Mouse (Mus musculus) C2C12 (cell line): ENCODE results near the gene Rfc2. TPM values are rescaled to one million over a fixed set of nuclear protein-coding genes. Genes with fewer than 3 reads are reported as not detected.

Experiments
- H3K27me3 ChIP-seq: one replicate; pipeline ENCODE4 v1.6.1; 2011; ENCODE audit not compliant: control insufficient read depth, insufficient read depth, insufficient read length
- H3K36me3 ChIP-seq: one replicate; pipeline ENCODE4 v1.6.1; 2011; ENCODE audit not compliant: control insufficient read depth, insufficient read depth
- H3K4me3 ChIP-seq: one replicate; pipeline ENCODE4 v1.5.1; 2011; ENCODE audit warnings: mild to moderate bottlenecking, control low read depth; ENCODE audit not compliant: poor library complexity, insufficient read depth, severe bottlenecking
- H3K79me2 ChIP-seq: one replicate; pipeline ENCODE4 v1.6.1; 2011; ENCODE audit not compliant: control insufficient read depth, insufficient read depth
- H3K79me3 ChIP-seq: one replicate; pipeline ENCODE4 v1.6.1; 2011; ENCODE audit warnings: low read depth, control low read depth
- H3ac ChIP-seq: one replicate; pipeline ENCODE3; 2011; ENCODE audit warnings: low read depth; ENCODE audit not compliant: control insufficient read depth, insufficient read length
- CEBPB ChIP-seq: IDR thresholded peaks from one replicate; pipeline ENCODE4 v1.6.1; 2011; ENCODE audit warnings: low read depth, mild to moderate bottlenecking, control low read depth, moderate library complexity
- CTCF ChIP-seq: IDR thresholded peaks from one replicate; pipeline ENCODE4 v1.5.1; 2011; ENCODE audit not compliant: control insufficient read depth, insufficient read depth, insufficient read length
- FOSL1 ChIP-seq: IDR thresholded peaks from one replicate; pipeline ENCODE4 v1.8.0; 2011; ENCODE audit warnings: mild to moderate bottlenecking, low read length; ENCODE audit not compliant: poor library complexity, insufficient read depth, severe bottlenecking
- MAX ChIP-seq: IDR thresholded peaks from one replicate; pipeline ENCODE4 v1.6.1; 2011; ENCODE audit warnings: mild to moderate bottlenecking, control low read depth
- MYOD1 ChIP-seq: IDR thresholded peaks from one replicate; pipeline ENCODE4 v1.6.1; 2011; ENCODE audit warnings: low read depth; ENCODE audit not compliant: control insufficient read depth, insufficient read length
- MYOG ChIP-seq: IDR thresholded peaks from one replicate; pipeline ENCODE4 v1.6.1; 2011; ENCODE audit not compliant: control insufficient read depth, insufficient read length; ENCODE audit errors: extremely low read depth
- USF1 ChIP-seq: IDR thresholded peaks from one replicate; pipeline ENCODE4 v1.6.1; 2011; ENCODE audit warnings: low read depth, mild to moderate bottlenecking, control low read depth, moderate library complexity
- polyA plus RNA-seq: library from polyadenylated mRNA; unstranded; fragments of >200 nt; fragmentation: generic; extraction: Trizol; gene quantifications from one replicate; pipeline ENCODE4 v1.2.1, GENCODE M21; 2012; ENCODE audit warnings: missing spikeins

Rfc2 gene
- polyA plus RNA-seq, 1 experiment, result 140 TPM

DNA sequence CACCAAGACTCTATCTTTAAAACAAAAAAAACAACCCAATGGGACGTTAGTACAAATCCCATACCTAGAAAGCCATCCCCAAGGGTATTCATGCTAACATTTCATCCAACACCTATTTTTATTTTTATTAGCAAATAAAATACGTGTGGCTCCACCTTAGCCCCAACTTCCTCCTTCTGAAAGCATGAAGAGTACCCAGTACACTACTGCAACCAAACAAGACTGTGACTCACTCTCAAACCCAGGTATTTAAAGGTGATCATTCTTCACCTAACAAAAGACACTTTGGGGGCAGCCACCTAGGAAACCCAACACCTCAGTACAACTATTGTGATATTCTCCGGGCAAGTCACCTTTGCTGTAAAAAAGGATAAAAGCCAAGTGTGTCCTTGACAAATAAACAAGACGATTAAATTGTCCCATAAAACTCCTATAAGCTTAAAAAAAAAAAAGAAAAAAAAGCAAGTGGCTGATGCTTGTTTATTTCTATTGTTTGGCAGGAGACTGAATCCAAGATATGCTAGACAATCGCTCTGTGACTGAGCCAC is 56.7 kb downstream of the Rfc2 start:
- no peaks in the 10 kb centered on the region for H3K27me3 ChIP-seq
- H3K79me3 ChIP-seq, result peaks cover 59% of the 10 kb centered on the region
- H3K36me3 ChIP-seq, result peaks cover 48% of the 10 kb centered on the region
- H3K79me2 ChIP-seq, result peaks cover 63% of the 10 kb centered on the region
- H3K4me3 ChIP-seq, result peak overlapping the region; percentile 87
- H3ac ChIP-seq, result peak overlapping the region; percentile 90
- no peak for TF ChIP-seq USF1
- TF ChIP-seq MYOD1, result no peak
- TF ChIP-seq FOSL1, result no peak
- TF ChIP-seq CEBPB, result no peak
- no peak for TF ChIP-seq MYOG
- no peak for TF ChIP-seq MAX
- TF ChIP-seq CTCF, result no peak

- peak overlapping the region; percentile 90 for H3ac ChIP-seq
- peaks cover 40% of the 10 kb centered on the region for H3K36me3 ChIP-seq
- H3K4me3 ChIP-seq, result peak overlapping the region; percentile 87
- peaks cover 56% of the 10 kb centered on the region for H3K79me2 ChIP-seq
- TF ChIP-seq CEBPB (no peak), MYOD1 (no peak), USF1 (no peak), FOSL1 (no peak), CTCF (no peak), MAX (no peak), MYOG (no peak)
- no peaks in the 10 kb centered on the region for H3K27me3 ChIP-seq
- H3K79me3 ChIP-seq, result peaks cover 51% of the 10 kb centered on the region
These were observed 57.5 kb downstream of the Rfc2 start for GRCm38 (mm10) chr5:134638461-134639268.

GRCm38 (mm10) chr5:134639269-134639682 is 58.1 kb downstream of the Rfc2 start, which contains the start of gene Eif4h:
Gene Eif4h, minus strand, starts transcription at chr5:134639490.
- peaks cover 50% of the 10 kb centered on the region for H3K79me2 ChIP-seq

GRCm38 (mm10) chr5:134640371-134640770 is 59.2 kb downstream of the Rfc2 start:
- no peaks in the 10 kb centered on the region for H3K27me3 ChIP-seq
- peaks cover 39% of the 10 kb centered on the region for H3K79me2 ChIP-seq
- TF ChIP-seq FOSL1 (no peak), USF1 (no peak), CEBPB (no peak), MYOG (no peak), MYOD1 (no peak), MAX (no peak), CTCF (no peak)
- H3K36me3 ChIP-seq, result peaks cover 23% of the 10 kb centered on the region
- H3K4me3 ChIP-seq, result no peak overlapping the region
- H3ac ChIP-seq, result no peak overlapping the region
- H3K79me3 ChIP-seq, result peaks cover 35% of the 10 kb centered on the region

More at GRCm38 (mm10) chr5:134639269-134639682, 58.1 kb downstream of the Rfc2 start, which contains the start of gene Eif4h:
- H3K79me3 ChIP-seq, result peaks cover 45% of the 10 kb centered on the region
- H3K4me3 ChIP-seq, result peak within 1 kb of the TSS; percentile 87
- peaks cover 34% of the 10 kb centered on the region for H3K36me3 ChIP-seq
- no peaks in the 10 kb centered on the region for H3K27me3 ChIP-seq
- no peak for TF ChIP-seq CTCF
- TF ChIP-seq CEBPB, result no peak
- peak; percentile 79 for TF ChIP-seq USF1
- TF ChIP-seq FOSL1, result no peak
- TF ChIP-seq MYOD1, result no peak
- peak; percentile 95 for TF ChIP-seq MAX
- H3ac ChIP-seq, result peak within 1 kb of the TSS; percentile 90

GRCm38 (mm10) chr5:134644121-134644520 is 63.0 kb downstream of the Rfc2 start:
- Histone ChIP-seq H3K4me3 (no peak overlapping the region), H3K36me3 (no peaks in the 10 kb centered on the region), H3K79me3 (peaks cover under 1% of the 10 kb centered on the region), H3ac (no peak overlapping the region), H3K27me3 (no peaks in the 10 kb centered on the region), H3K79me2 (peaks cover 1% of the 10 kb centered on the region)
- TF ChIP-seq USF1, result no peak
- no peak for TF ChIP-seq CTCF
- no peak for TF ChIP-seq MYOG
- no peak for TF ChIP-seq MYOD1
- TF ChIP-seq CEBPB, result no peak
- no peak for TF ChIP-seq FOSL1
- no peak for TF ChIP-seq MAX
